Mouse (Mus musculus) gonadal fat pad, adult 2 months (tissue): ENCODE results near the gene Fasn. TPM values are rescaled to one million over a fixed set of nuclear protein-coding genes. Genes with fewer than 3 reads are reported as not detected.

Experiments
- DNase-seq: peaks from one replicate; pipeline ENCODE4 v3.0.0-alpha.2; 2012; ENCODE audit warnings: low read depth
- polyA plus RNA-seq: library from polyadenylated mRNA; depleted of rRNA; stranded (reverse); fragments of >200 nt; gene quantifications from 2 replicates; pipeline ENCODE4 v1.2.3, GENCODE M21; 2012

Gene Fasn
- polyA plus RNA-seq, 1 experiment = 4,379 TPM

DNA sequence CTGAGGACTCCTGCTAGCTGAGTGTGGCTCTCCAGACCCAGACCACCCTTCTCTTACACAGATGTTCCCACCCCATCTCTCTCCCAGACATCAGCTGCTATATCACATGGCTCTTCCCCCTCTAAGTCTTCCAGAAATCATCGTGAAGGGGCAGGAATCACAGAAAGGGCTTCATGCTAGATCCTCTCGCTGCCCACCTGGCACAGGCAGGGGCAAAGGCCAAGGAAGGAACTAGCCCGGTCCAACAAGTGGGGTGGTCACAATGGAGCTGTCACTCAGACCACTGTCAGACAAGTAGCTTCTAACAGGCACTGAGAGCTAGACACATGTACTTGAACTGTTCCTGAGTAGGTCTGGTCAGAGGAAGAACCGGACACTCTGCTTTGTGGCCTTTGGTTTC, 4.1 kb upstream of the Fasn start:
- DNase-seq = no peak

DNA sequence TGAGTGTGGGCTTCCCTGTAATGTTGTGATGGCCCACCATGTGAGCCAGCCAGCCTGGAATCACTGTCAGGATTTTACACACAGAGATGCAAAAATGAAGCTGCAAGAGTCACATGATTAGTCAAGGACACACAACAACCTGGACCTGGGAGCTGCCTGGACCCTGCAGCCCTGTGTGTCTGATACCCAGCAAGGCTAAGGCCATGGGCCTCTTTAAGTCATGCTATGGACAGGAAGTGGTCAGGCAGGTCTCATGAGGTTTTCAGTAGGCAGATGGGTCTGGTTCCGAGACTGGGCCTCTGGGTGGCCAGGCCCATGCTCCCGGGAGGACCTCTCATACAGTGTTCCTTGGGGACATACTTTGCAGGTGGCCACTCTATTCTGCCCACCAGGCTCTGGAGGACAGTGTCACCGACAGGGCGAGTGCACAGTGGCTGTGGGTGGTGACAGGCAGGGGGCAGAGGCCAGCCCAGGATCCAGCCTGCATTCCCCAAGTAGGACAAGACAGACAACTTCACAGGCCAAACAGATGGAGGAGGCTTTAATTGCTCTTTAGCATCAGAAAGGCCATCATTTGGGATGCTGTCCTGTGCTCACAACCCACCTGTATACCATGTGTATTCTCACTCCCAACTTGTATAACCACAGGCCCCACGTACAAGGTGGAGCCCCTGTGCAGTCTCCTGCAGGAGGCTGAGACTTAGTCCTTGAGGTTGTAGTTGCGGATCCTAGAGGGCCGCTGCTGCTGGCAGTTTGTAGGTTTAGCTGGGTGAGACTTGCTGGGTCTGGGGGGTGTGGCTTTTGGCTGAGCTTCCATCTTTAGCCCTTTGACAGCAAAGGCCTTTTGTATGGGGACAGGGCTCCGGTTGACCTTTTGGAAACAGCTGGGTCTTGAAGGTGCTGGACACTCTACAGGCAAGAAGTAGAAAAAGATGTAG, 1.9 kb upstream of the Fasn start:
- no peak for DNase-seq

DNA sequence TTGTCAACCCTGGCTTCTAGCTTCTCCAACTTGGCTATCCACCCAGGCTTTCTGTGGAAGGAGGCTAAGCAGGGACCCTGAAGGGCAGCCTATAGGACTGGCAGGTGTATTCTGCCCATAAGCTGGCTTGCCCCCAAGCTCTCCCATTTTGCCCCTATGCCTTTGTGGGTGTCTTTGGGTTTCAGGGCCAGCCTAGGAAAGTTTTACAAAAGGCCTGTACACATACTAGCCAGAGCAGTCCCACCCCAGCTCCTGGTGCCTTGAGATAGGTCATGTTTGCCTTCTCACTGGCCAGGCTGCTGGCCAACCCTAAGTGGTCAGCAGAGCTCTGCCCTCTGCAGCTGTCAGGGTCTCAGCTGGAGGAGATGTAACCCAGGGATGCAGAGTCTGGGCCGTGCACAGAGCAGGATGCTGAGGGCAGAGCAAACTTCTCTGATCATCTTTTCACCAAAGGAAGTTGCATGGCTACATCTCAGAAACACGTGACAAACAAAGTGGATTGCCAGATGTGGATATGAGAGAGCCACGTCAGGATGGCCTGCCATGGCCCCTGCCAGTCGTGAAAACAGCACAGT, 1.0 kb upstream of the Fasn start:
- DNase-seq = no peak

DNA sequence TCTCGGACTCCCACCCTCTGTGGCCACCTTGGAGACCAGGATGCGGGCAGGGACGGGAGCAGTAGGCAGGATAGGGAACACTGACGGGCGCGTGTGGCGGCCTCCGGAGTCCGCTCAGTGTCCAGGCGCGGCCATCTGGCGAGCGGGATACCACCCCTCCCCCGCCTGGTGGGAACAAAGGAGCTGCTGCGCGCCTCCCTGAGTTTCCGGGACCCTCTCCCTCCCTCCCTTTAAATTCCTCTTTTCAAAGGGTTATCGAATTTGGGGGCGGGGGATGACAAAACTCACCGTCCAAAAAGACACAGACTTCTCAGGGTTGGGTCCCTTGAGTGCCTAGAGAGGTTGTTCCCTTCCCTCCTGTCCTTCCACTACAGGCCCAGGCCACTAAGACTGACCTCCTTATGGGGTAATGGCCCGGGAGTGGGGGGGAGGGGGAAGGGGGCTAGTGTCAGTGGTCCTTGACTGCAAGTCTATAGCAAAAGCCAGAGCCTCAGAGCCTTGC, 491 bp upstream of the Fasn start:
- DNase-seq = no peak

DNA sequence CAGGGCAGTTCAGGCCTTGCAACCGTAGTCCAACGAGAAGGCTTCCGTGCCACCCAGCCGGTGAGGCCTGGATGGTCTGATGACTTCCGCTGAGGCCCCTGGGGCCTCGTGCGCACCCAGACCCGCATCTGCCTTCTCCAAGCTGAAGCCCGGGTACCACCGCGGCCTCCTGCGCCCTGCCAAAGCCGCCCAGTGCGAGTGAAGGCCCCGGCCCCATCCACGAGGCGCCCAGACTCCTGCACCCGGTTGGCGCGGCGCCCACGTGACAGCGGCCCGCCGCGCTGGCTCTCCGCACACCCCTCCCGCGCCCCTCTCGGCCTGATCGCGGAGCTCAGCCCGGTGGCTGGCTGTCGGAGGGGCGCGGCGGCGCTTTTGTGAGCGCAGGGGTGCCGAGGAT, 798 bp downstream of the Fasn start:
- DNase-seq = no peak

DNA sequence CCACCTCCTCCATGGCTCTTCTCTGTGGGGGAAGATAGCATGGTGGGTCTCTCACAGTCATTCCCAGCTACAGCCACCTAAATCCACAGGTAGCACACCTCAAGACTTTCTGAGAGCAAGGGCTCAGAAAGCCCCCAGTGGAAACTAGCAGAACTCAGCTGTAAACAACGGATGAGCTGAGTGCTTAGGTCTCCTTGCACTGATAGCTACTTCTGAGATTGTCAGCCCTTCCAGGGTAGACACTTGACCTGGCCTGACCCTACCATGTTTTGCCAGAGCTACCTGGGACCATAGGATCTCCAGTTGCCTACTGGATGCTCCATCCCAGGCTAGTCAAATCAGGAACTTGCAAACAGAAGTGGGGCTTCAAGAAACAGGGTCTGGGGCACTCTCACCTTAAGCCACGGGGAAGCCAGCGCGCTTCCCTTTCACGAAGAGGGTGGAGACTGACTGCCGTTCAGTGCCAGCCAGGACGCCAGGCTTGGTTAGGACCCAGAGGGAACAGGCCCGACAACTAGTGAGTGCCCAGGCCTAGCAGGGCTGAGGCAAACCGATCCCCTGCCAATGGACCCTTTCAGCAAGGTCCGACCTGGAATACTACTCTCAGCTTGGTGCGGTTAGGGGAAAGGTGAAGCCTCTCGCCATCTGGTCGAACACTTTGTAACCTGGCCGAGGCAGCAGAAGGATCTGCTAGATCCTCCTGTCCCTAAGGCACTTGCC, 1.4 kb downstream of the Fasn start:
- no peak for DNase-seq

DNA sequence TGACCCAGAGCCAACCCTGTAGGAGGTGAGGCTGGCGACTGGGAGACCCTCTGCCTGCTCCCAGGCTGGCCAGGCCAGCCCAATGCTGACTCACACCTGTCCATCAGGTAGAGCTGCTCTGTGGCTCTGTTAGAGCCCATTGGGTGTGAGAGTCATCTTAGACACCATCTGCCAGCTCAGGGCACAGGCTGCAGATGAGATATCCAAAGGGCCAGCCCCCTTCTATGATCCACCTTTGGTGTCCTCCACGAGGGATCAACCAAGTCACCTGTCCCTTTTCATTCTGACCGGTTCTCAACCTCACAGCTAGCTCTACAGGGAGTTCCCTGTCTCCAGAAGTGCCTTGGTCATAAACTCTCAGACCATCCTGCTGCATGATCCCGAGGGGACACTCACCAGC, 2.0 kb downstream of the Fasn start:
- no peak for DNase-seq

DNA sequence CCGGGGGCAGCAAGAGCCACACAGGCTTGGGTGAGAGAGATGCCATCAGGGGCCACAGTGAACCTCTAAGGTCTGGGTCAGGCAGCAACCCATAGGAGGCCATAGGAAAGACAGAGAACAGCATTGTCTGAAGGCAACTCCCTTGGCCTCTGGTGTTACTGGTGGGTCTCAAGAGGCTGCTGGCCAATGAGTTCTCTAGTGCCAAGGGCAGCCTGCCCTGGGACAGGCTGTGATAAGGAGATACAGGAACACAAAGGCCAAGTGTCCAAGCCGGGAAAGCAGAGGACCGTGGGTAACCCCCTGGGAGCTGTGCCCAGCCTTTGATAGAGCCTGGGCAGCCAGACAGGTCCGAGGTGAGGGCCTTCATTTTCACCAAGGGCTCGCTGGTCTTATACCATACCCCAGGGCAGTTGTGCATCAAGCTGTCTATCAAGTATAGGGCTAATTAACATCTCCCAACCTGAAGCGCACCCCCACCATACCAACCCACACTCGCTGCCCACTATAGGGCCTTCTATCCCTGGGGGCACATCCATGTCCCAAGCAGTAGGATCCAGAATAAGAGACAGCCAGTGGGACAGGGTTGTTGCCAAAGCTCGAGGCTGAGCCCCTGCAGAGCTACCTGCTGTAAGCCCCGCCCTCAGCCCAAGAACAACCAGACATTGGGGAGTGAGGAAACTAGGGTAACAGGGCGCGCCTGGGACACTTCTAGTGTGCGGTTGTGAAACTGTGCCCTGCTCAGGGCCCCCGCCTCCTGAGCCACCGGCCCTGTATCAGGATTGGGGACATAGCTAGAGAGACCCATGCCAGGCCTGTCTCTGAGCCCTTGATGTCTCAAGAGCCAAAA, 3.0 kb downstream of the Fasn start:
- DNase-seq = no peak

DNA sequence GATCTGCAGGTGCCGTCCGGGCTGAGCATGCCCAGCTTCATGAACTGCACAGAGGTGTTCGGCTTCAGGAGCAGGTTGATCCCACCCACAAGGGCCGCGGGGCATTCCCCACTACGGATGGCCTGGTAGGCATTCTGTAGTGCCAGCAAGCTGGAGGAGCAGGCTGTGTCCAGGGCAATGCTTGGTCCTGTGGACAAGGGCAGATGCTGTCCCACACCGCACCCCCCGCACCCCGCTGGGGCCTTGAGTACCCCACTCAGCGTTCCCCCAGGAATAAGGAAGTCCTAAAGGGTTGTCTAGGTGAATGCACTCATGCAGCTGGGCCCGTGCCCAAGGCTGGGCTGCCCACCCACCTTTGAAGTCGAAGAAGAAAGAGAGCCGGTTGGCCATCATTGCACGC, 3.8 kb downstream of the Fasn start:
- DNase-seq = no peak

DNA sequence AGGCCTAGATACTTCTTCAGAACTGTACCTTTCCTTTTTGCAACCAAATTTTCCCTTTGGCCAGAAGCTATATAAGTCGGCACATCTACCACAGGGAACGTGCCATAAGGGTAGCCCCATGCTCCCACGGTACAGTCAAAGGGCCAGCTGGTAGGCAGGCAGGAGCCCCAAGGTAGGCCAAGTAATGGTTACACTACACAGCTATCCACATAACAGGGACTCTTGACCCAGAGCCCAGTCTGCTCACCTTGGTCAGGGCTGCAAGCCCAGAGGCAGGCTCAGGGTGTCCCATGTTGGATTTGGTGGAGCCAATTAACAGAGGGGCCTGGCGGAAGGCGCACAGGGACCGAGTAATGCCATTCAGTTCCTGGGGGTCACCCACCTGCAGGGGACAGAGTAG, 4.8 kb downstream of the Fasn start:
- no peak for DNase-seq

DNA sequence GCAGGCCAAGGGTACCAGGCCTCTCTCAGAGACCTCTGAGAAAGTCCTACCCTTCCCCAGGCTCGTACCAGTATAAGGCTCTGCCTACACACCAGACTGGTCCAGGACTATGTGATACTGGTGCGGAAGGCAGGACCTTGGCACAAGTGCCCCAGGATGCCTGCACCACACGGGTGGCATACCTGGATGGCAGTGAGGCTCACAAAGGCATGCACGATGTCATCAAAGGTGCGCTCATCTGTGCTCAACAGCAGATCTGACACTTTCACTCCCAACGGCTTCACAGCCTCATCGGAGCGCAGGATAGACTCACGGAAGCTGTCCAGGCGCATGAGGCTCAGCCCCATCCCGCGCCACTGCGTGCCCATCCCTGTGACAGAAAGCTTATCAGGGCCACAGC, 6.1 kb downstream of the Fasn start:
- no peak for DNase-seq

DNA sequence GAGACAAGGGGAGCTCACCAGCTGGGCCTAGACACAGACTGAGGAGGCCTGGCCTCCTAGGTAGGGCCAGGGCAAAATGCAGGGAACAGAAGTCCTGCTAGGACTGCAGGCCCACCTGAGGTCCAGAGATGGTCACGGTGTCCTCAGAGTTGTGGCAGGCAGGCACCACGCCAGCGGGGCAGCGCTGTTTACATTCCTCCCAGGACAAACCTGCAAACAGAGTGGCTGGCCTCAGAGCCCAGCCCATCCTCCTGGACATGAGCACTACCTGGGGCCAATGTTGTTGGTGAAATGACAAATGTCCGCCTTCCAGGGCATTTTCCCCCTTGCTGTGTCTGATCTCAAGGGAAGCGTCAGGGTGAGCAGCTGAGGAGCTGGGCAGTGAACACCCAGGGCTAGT, 7.0 kb downstream of the Fasn start:
- no peak for DNase-seq

DNA sequence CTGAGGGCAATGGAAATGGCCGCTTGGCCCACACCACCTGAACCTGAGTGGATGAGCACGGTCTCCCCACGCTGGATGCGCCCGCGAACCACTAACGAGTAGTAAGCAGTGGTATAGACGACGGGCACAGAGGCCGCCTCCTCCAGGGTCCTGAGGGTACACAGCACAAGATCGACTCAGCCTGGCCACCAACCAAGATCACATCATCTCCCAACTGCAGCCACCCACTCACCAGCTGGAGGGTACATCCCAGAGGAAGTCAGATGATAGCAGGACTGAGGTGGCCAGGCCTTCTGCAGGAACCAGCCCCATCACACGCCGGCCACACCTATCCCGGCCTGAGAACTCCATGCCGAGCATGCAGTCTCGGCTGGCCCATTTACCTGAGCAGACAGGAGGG, 12.3 kb downstream of the Fasn start:
- no peak for DNase-seq

DNA sequence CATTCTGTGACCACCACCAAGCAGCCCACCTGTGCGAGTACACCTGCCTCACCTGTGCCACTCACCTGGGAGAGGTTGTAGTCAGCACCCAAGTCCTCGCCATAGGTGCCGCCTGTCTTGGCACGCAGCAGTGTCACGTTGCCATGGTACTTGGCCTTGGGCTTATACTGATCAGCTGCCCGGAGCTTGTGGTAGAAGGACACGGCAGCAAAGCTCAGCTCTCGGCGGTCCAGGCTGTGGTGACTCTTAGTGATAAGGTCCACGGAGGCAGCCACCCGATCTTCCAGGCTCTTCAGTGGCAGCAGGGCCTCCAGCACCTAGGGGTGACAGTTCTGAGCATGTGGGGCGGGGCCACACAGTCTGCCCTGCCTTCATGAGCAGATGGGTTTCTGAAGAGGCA, 16.3 kb downstream of the Fasn start:
- DNase-seq = no peak

DNA sequence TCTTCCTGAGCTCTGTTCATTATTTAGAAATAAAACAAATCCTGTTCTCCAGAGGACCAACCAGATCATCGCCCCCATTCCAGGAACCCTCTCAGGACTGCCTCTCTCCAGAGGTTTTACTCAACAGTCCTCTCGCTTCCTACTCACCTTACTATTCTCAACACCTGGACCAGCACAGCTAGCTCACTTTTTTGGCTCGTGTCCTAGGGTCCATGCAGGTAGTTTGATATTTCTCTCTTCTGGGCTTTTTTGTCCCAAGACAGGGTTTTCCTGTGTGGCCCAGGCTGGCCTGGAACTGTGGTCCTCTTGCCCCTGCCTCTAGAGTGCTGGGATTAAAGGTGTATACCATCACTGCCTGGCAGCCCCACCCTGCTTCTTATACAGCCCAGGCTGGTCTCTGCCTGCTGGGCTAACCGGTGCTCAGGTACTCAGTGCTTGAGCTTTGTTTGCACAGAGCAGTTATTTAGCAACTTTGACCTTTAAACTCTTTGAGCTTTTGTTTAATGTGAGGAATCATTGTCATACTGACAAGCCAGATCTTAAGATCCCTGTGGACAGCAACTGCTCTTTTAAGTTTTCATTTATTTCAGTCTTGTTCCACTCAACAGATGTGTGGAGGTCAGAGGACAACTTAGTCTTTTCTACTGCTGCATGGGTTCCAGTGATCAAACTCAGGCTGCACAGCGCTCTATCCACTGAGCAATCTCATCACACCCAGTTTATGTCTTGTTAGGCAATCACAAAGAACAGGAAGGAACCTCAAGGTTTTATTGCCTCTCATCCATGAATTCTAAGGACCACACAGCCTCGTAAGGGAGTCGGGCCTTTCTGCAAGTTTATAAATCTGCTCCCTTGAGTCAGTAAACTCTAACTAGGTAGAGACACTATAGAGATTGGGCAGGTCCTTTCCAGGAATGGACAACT, 18.7 kb downstream of the Fasn start:
- DNase-seq = no peak

DNA sequence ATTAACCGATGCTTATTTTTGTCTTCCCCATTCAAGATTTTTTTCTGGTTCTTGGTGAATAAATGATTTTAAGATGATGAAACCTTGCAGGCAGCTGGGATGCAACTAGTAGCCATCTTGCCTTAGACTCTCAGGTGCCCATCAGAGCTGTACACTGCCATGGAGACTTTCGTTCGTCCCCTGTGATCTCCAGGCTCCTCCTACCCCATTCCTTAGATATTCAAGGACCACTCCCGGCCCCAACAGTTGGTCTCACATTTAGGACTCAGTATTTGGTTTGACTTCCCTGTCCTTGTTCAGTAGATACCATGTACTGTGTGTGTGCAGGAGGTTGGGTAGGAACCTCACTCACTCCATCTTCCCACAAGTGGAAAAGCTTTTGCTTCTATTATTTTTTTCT, 19.6 kb downstream of the Fasn start:
- no peak for DNase-seq

DNA sequence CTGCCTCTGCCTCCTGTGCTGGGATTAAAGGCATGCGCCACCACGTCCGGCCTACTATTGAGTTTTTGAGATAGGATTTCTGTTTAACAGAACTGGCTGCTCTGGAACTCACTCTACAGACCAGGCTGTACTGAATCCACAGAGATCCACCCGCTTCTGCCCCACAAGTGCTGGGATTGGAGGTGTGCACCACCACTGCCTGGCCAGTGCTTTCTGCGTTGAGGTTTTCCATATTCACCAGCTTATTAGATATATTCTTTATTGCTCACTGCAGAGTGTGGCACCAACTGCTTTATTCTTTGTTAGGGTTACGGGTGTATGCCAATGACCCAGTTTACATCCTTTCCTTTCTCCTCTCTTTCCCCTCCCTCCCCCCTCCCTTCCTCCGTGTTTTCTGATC, 20.1 kb downstream of the Fasn start:
- no peak for DNase-seq

DNA sequence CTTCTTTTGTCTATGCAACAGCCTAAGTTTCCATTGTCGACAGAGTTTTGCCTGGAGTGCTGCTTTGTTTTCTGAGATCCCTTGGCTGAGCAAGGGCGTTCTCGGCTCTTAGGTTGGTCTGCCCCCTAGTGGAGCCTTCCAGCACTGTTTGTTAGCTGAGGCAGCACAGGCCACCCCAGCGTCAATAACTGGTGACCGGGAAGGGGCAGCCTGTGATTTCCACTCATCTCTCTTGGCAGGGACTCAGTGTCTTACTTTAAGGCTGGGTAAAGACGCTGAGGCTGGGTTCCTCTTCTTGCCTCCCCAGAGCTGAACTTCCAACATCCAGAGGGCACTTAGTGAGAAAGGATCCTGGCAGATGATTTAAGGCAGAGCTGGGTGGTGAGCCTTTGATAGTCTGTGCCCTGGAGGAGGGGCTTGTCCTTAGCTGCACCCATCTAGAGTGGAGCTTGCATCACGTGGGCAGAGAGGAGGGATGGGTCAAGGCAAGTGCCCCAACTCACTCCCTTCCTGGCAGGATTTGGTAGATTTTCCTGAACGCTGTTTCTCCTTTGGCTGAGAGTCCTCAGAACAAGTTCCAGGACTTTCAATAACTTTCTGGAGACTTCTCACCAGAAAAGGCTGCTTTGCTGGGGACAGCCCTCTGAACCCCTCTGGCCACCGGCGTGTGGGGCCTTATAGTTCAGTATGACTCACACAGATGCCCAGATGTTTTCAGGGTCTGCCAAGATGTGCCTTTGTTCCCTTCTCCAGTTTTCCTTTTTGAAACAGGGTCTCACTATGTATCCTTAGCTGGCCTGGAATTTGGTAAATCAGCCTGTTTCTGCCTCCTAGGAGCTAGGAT, 24.1 kb downstream of the Fasn start:
- DNase-seq = peak; percentile 85

DNA sequence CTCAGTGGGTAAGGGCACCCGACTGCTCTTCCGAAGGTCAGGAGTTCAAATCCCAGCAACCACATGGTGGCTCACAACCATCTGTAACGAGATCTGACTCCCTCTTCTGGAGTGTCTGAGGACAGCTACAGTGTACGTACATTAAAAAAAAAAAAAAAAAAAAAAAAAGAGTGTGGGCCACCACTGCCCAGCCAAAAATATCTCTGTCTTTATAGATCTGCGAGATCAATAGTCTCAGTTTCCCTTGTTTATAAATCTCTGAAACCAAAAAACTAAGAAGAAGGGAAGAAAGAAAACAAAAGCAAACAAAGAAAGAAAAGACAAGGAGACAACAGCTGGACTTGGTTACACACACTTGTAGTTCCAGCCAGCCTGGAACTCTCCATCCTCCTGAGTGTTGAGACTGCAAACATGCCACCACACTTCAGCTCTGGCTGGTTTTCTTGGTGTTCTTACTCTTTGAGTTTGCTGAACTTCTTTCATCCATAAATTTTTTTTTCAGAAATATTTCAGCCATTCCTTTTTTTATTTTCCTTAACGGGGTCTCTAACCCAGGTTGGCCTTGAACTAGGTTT, 24.9 kb downstream of the Fasn start:
- DNase-seq = no peak
